Mouse (Mus musculus) heart, postnatal 0 days (tissue): Measurements from ENCODE around the gene Slc25a36. TPM values are rescaled to one million over a fixed set of nuclear protein-coding genes. Genes with fewer than 3 reads are reported as not detected.

Source experiments
- ATAC-seq: fragments of 200-750 bp; cut with Nextera tagmentation; 2 replicates; pipeline ENCODE4 v1.8.0; 2017; ENCODE audit warnings: low read depth, moderate number of reproducible peaks, moderate library complexity; ENCODE audit not compliant: insufficient read depth
- DNase-seq: peaks from one replicate; pipeline ENCODE4 v3.0.0-alpha.2; 2016; ENCODE audit warnings: low spot score
- H3K27ac ChIP-seq: fragments of 300-500 bp; sonication (generic); 2 replicates; pipeline ENCODE4 v1.5.1; 2014; ENCODE audit warnings: low read depth, mild to moderate bottlenecking
- H3K27me3 ChIP-seq: fragments of 300-500 bp; sonication (generic); 2 replicates; pipeline ENCODE4 v1.6.1; 2014; ENCODE audit warnings: low read length, mixed read lengths; ENCODE audit not compliant: control insufficient read depth, insufficient read depth
- H3K36me3 ChIP-seq: fragments of 300-500 bp; sonication (generic); replicated peaks from 2 replicates; pipeline ENCODE4 v1.6.1; 2014; ENCODE audit warnings: low read length, mixed read lengths; ENCODE audit not compliant: control insufficient read depth, insufficient read depth
- H3K4me1 ChIP-seq: fragments of 300-500 bp; sonication (generic); 2 replicates; pipeline ENCODE4 v1.6.1; 2014; ENCODE audit warnings: antibody characterized with exemption; ENCODE audit not compliant: control insufficient read depth, insufficient read depth
- H3K4me2 ChIP-seq: fragments of 300-500 bp; sonication (generic); 2 replicates; pipeline ENCODE4 v1.6.1; 2014; ENCODE audit warnings: low read depth, mild to moderate bottlenecking, low read length, moderate library complexity
- H3K4me3 ChIP-seq: fragments of 300-500 bp; sonication (generic); 2 replicates; pipeline ENCODE4 v1.5.1; 2014; ENCODE audit warnings: low read depth, low read length
- H3K9ac ChIP-seq: fragments of 300-500 bp; sonication (generic); replicated peaks from 2 replicates; pipeline ENCODE4 v1.6.1; 2014; ENCODE audit warnings: low read depth, low read length, mixed read lengths
- H3K9me3 ChIP-seq: fragments of 300-500 bp; sonication (generic); replicated peaks from 2 replicates; pipeline ENCODE4 v1.6.1; 2016; ENCODE audit warnings: low read length; ENCODE audit not compliant: control insufficient read depth
- CTCF ChIP-seq: IDR thresholded peaks from 2 replicates; pipeline ENCODE4 v1.5.1; 2016; ENCODE audit warnings: antibody characterized with exemption, control low read depth, low read depth
- EP300 ChIP-seq: IDR thresholded peaks from 2 replicates; pipeline ENCODE4 v1.6.1; 2016; ENCODE audit warnings: antibody characterized with exemption, low read depth
- WGBS: fragments of 180-500 bp; shearing (Covaris S2); extraction: QIAGEN DNeasy Blood & Tissue Kit; methylation state at CpG from one replicate; pipeline ENCODE4 v1.1.7; 2014; 5-methylcytosine and 5-hydroxymethylcytosine counted together
- polyA plus RNA-seq: library from polyadenylated mRNA; unstranded; fragments of >200 nt; fragmentation: Nextera tagmentation; extraction: Ambion mirVana; gene quantifications from 2 replicates; pipeline ENCODE4 v1.2.1, GENCODE M21; 2015
- total RNA-seq: library from RNA; depleted of rRNA; stranded (reverse); fragments of >200 nt; gene quantifications from 2 replicates; pipeline ENCODE4 v1.2.3, GENCODE M21; 2014; ENCODE audit warnings: low replicate concordance

Gene Slc25a36
- total and polyA plus RNA-seq, 2 experiments from 2014 or later: 26.7 to 43.5 TPM

GRCm38 (mm10) chr9:97065885-97066284 lies 45.1 kb downstream of the Slc25a36 start:
- H3K4me1 ChIP-seq: no peaks in the 10 kb centered on the region
- no peak for TF ChIP-seq CTCF
- no peak for TF ChIP-seq EP300
- 70% methylated on average over 4 of the region's 4 CpGs for WGBS
- DNase-seq (no peak), ATAC-seq (peak; percentile 44)
- H3K27ac ChIP-seq: no peak overlapping the region
- no peak overlapping the region for H3K9ac ChIP-seq
- H3K9me3 ChIP-seq: no peaks in the 10 kb centered on the region
- no peaks in the 10 kb centered on the region for H3K27me3 ChIP-seq
- 0 out of 2 replicates have a peak, but pooled peaks cover under 1% of the 10 kb centered on the region for H3K36me3 ChIP-seq
- no peak overlapping the region for H3K4me2 ChIP-seq
- no peak overlapping the region for H3K4me3 ChIP-seq

GRCm38 (mm10) chr9:97065216-97065615 lies 45.7 kb downstream of the Slc25a36 start:
- TF ChIP-seq EP300 (no peak), CTCF (no peak)
- H3K9ac ChIP-seq: no peak overlapping the region
- no peak for ATAC-seq
- no peak overlapping the region for H3K4me2 ChIP-seq
- no peak overlapping the region for H3K27ac ChIP-seq
- no peak overlapping the region for H3K4me3 ChIP-seq
- 68% methylated on average over 5 of the region's 5 CpGs for WGBS
- H3K9me3 ChIP-seq: no peaks in the 10 kb centered on the region
- no peaks in the 10 kb centered on the region for H3K36me3 ChIP-seq
- no peaks in the 10 kb centered on the region for H3K4me1 ChIP-seq
- DNase-seq: no peak
- no peaks in the 10 kb centered on the region for H3K27me3 ChIP-seq

- Histone ChIP-seq H3K4me2 (no peak overlapping the region), H3K9ac (no peak overlapping the region), H3K27ac (no peak overlapping the region), H3K9me3 (no peaks in the 10 kb centered on the region), H3K36me3 (no peaks in the 10 kb centered on the region), H3K4me3 (no peak overlapping the region), H3K4me1 (no peaks in the 10 kb centered on the region), H3K27me3 (no peaks in the 10 kb centered on the region)
- ATAC-seq (no peak), DNase-seq (no peak)
- TF ChIP-seq EP300 (no peak), CTCF (no peak)
- WGBS: 90% methylated on average over 1 of the region's 1 CpGs
These were observed 46.8 kb downstream of the Slc25a36 start for GRCm38 (mm10) chr9:97064161-97064560.

- no peaks in the 10 kb centered on the region for H3K36me3 ChIP-seq
- WGBS: 90% methylated on average over 9 of the region's 9 CpGs
- DNase-seq (no peak), ATAC-seq (no peak)
- H3K9me3 ChIP-seq: no peaks in the 10 kb centered on the region
- no peak for TF ChIP-seq CTCF
- TF ChIP-seq EP300: no peak
- H3K4me3 ChIP-seq: no peak overlapping the region
- no peak overlapping the region for H3K9ac ChIP-seq
- H3K27me3 ChIP-seq: no peaks in the 10 kb centered on the region
- peaks cover 4% of the 10 kb centered on the region; the same call in 1 of the 2 replicates for H3K4me1 ChIP-seq
- no peak overlapping the region for H3K4me2 ChIP-seq
- no peak overlapping the region for H3K27ac ChIP-seq
These were observed 49.3 kb downstream of the Slc25a36 start for GRCm38 (mm10) chr9:97061696-97062095.

- 0 out of 2 replicates have a peak overlapping the region, but pooled peaks have one; percentile 37 for H3K9ac ChIP-seq
These were observed 54.2 kb downstream of the Slc25a36 start for GRCm38 (mm10) chr9:97056541-97057338.

More at GRCm38 (mm10) chr9:97056541-97057338, 54.2 kb downstream of the Slc25a36 start:
- Histone ChIP-seq H3K27ac (no peak overlapping the region), H3K4me3 (peak overlapping the region; percentile 33), H3K36me3 (no peaks in the 10 kb centered on the region), H3K27me3 (no peaks in the 10 kb centered on the region), H3K4me1 (peaks cover 13% of the 10 kb centered on the region; the same call in 1 of the 2 replicates), H3K4me2 (peak overlapping the region; percentile 56), H3K9me3 (no peaks in the 10 kb centered on the region)
- DNase-seq (no peak), ATAC-seq (no peak)
- TF ChIP-seq EP300 (no peak), CTCF (no peak)
- 34% methylated on average over 18 of the region's 18 CpGs for WGBS
